Mouse (Mus musculus) CD4-positive helper T cell, adult 2 months (primary cell): Measurements from ENCODE around the gene Ints2.
A peak's percentile ranks its signal among the peaks of the same experiment; 100 is the strongest.

Experiments used
- DNase-seq: peaks from one replicate; pipeline ENCODE4 v3.0.0-alpha.2; 2012; ENCODE audit warnings: low read depth, missing footprints, low spot score

The Ints2 gene

GRCm38 (mm10) chr11:86174173-86174572 lies 83.2 kb downstream of the Ints2 start:
- peak; percentile 67 for DNase-seq

GRCm38 (mm10) chr11:86170743-86171142 lies 86.6 kb downstream of the Ints2 start:
- DNase-seq = no peak
